Mouse (Mus musculus) forebrain, embryonic 14.5 days (tissue): ENCODE data around the gene Wdr47. TPM values are rescaled to one million over a fixed set of nuclear protein-coding genes. Genes with fewer than 3 reads are reported as not detected.
"Not testable (repeated sequence)": the region's sequence is repeated elsewhere in the genome, so short reads cannot be mapped to it uniquely, and the experiment has no call there.

Experiments
- ATAC-seq: fragments of 200-750 bp; cut with Nextera tagmentation; 2 replicates; pipeline ENCODE4 v1.8.0; 2017; ENCODE audit warnings: mild to moderate bottlenecking, moderate library complexity
- DNase-seq: peaks from one replicate; pipeline ENCODE4 v3.0.0-alpha.2; 2015; ENCODE audit warnings: low spot score
- H3K27ac ChIP-seq: fragments of 300-500 bp; sonication (generic); 2 replicates; pipeline ENCODE4 v1.5.1; 2014; ENCODE audit warnings: low read depth, mild to moderate bottlenecking, control low read depth, low read length, moderate library complexity
- H3K27me3 ChIP-seq: fragments of 300-500 bp; sonication (generic); replicated peaks from 2 replicates; pipeline ENCODE4 v1.6.1; 2014; ENCODE audit warnings: low read length, control low read depth, mixed read lengths; ENCODE audit not compliant: control insufficient read depth, insufficient read depth
- H3K36me3 ChIP-seq: fragments of 300-500 bp; sonication (generic); 2 replicates; pipeline ENCODE4 v1.6.1; 2014; ENCODE audit warnings: low read length, control low read depth; ENCODE audit not compliant: control insufficient read depth, insufficient read depth
- H3K4me1 ChIP-seq: fragments of 300-500 bp; sonication (generic); 2 replicates; pipeline ENCODE4 v1.6.1; 2014; ENCODE audit warnings: antibody characterized with exemption, low read length, control low read depth; ENCODE audit not compliant: control insufficient read depth, insufficient read depth
- H3K4me2 ChIP-seq: fragments of 300-500 bp; sonication (generic); 2 replicates; pipeline ENCODE4 v1.6.1; 2014; ENCODE audit warnings: mild to moderate bottlenecking, control low read depth, low read length
- H3K4me3 ChIP-seq: fragments of 300-500 bp; sonication (generic); 2 replicates; pipeline ENCODE4 v1.5.1; 2014; ENCODE audit warnings: low read depth, low read length, control low read depth
- H3K9ac ChIP-seq: fragments of 300-500 bp; sonication (generic); 2 replicates; pipeline ENCODE4 v1.6.1; 2014; ENCODE audit warnings: mild to moderate bottlenecking, low read length, control low read depth, moderate library complexity
- H3K9me3 ChIP-seq: fragments of 300-500 bp; sonication (generic); replicated peaks from 2 replicates; pipeline ENCODE4 v1.6.1; 2016; ENCODE audit warnings: low read length, control low read depth, mixed read lengths; ENCODE audit not compliant: control insufficient read depth
- whole genome bisulfite sequencing: fragments of 180-500 bp; shearing (Covaris S2); extraction: QIAGEN DNeasy Blood & Tissue Kit; methylation state at CpG from one replicate; pipeline ENCODE4 v1.1.7; 2014; 5-methylcytosine and 5-hydroxymethylcytosine counted together
- polyA plus RNA-seq: library from polyadenylated mRNA; unstranded; fragments of >200 nt; fragmentation: Nextera tagmentation; extraction: Ambion mirVana; gene quantifications from 2 replicates; pipeline ENCODE4 v1.2.1, GENCODE M21; 2014

Gene Wdr47
- polyA plus RNA-seq, 1 experiment from 2014 or later: 87.8 TPM

DNA sequence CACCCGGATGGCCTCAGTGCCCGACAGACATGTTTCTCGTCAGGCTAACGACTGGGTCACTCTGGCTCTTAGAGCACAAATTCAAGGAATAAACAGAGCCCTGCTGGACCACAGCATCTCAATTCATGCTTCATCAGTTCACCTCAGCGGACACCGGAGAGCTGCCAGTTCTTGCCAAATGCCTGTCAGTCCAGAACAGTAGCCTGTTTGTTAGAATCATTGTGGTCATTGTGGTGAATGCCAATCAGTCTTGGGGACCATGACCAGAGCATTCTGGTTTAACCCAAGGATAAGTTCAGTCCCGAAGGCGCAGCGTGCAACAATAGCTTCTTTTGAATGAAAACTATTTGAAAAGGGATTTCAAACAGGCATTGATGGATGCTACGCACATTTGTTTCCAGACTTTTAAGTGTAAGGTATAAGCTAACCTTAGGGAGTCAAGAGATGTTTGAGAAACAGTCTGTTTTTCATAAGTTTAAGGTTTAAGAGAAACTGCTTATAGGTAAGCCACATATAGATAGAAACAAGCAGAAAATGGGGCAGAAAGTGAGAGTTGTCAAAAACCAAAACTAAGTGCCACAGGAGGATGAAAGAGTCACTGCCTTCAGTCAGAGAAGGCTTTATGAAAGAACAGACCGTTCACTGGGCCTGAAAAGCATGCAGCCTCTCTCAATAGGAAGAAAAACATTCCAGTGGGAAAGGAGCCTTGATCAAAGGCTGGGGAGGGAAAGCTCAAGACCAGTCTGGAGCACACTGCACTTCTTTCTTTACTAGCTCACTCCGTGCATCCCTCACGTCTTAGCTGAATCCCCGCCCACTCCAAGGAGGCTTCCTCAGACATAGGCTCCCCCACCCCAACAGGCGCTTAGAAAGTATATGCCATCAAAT, 22.8 kb upstream of the Wdr47 start:
- no peaks in the 10 kb centered on the region for H3K9me3 ChIP-seq
- H3K36me3 ChIP-seq: no peaks in the 10 kb centered on the region
- 4% methylated on average over 15 of the region's 15 CpGs for WGBS
- ATAC-seq (peak; percentile 42), DNase-seq (peak; percentile 86)
- H3K4me2 ChIP-seq: peak overlapping the region; percentile 24; the same call in 1 of the 2 replicates
- peaks cover 14% of the 10 kb centered on the region for H3K4me1 ChIP-seq
- H3K9ac ChIP-seq: no peak overlapping the region
- no peak overlapping the region for H3K4me3 ChIP-seq
- no peaks in the 10 kb centered on the region for H3K27me3 ChIP-seq
- peak overlapping the region; percentile 76 for H3K27ac ChIP-seq

GRCm38 (mm10) chr3:108569636-108570035, 21.4 kb upstream of the Wdr47 start:
- not testable (repeated sequence) for H3K9me3 ChIP-seq, H3K4me3 ChIP-seq, H3K36me3 ChIP-seq, H3K27me3 ChIP-seq, ATAC-seq, H3K9ac ChIP-seq, H3K4me2 ChIP-seq, DNase-seq, H3K27ac ChIP-seq
- peaks cover 19% of the 10 kb centered on the region for H3K4me1 ChIP-seq
- WGBS: 56% methylated on average over 3 of the region's 3 CpGs

DNA sequence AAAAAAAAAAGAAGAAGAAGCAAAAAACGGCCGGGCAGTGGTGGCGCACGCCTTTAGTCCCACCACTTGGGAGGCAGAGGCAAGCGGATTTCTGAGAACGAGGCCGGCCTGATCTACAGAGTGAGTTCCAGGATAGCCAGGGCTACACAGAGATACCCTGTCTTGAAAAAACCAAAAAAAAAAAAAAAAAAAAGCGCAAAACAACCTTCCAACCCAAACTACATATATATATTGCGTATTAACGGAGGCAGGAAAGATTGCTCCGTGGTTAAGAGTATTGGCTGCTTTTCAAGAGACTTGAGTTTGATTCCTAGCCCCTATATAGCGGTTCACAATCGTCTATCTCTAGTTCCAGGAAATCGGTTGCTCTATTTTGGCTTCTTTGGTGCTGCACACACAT, 20.3 kb upstream of the Wdr47 start:
- WGBS: 90% methylated on average over 14 of the region's 14 CpGs
- DNase-seq (no peak), ATAC-seq (no peak; the same call in 1 of the 2 replicates)
- Histone ChIP-seq H3K27me3 (no peaks in the 10 kb centered on the region), H3K9me3 (no peaks in the 10 kb centered on the region), H3K4me2 (peak overlapping the region; percentile 56), H3K27ac (no peak overlapping the region), H3K9ac (no peak overlapping the region), H3K4me1 (peaks cover 19% of the 10 kb centered on the region), H3K4me3 (peak overlapping the region; percentile 61), H3K36me3 (no peaks in the 10 kb centered on the region)

GRCm38 (mm10) chr3:108571443-108572294, 19.4 kb upstream of the Wdr47 start, which contains the start of gene Taf13:
Taf13 (plus strand) TSS chr3:108571698.
- H3K4me2 ChIP-seq: peak within 1 kb of the TSS; percentile 56
- H3K4me1 ChIP-seq: peaks cover 19% of the 10 kb centered on the region
- H3K9ac ChIP-seq: peak within 1 kb of the TSS; percentile 77
- ATAC-seq: peak; percentile 97
- H3K36me3 ChIP-seq: no peaks in the 10 kb centered on the region
- WGBS: 1% methylated on average over 42 of the region's 42 CpGs
- no peaks in the 10 kb centered on the region for H3K9me3 ChIP-seq
- peak within 1 kb of the TSS; percentile 61 for H3K4me3 ChIP-seq
- no peaks in the 10 kb centered on the region for H3K27me3 ChIP-seq
- DNase-seq: peak; percentile 99
- H3K27ac ChIP-seq: peak within 1 kb of the TSS; percentile 74

GRCm38 (mm10) chr3:108572309-108573010, 18.6 kb upstream of the Wdr47 start:
- ATAC-seq (no peak), DNase-seq (no peak)
- H3K9ac ChIP-seq: peak overlapping the region; percentile 77; the same call in 1 of the 2 replicates
- WGBS: 47% methylated on average over 18 of the region's 18 CpGs
- peak overlapping the region; percentile 56 for H3K4me2 ChIP-seq
- H3K4me3 ChIP-seq: peak overlapping the region; percentile 61
- H3K27ac ChIP-seq: no peak overlapping the region
- H3K27me3 ChIP-seq: no peaks in the 10 kb centered on the region
- H3K9me3 ChIP-seq: no peaks in the 10 kb centered on the region
- peaks cover 19% of the 10 kb centered on the region for H3K4me1 ChIP-seq
- no peaks in the 10 kb centered on the region for H3K36me3 ChIP-seq

DNA sequence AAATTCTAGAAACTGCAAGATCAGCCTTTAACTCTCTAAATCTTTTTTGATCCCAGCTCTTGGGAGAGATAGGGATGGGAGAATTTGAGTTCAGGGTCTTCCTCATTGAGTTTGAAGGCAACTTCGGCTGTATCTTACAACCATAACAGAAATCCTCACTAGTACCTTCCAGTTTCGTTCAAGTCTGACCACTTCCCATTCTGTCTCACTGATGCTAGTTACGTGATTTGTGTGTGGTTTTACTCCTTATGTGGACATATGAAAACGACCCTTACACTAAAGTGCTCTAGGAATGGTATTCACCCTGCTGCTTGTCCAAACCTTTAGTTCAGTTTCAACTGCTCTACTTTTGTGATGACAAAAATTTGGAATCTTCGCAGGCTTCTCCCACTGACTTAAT, 17.1 kb upstream of the Wdr47 start:
- H3K27me3 ChIP-seq: no peaks in the 10 kb centered on the region
- H3K9ac ChIP-seq: no peak overlapping the region
- DNase-seq: no peak
- H3K4me1 ChIP-seq: peaks cover 17% of the 10 kb centered on the region
- H3K4me2 ChIP-seq: no peak overlapping the region
- H3K36me3 ChIP-seq: peaks cover 3% of the 10 kb centered on the region
- no peak for ATAC-seq
- H3K9me3 ChIP-seq: no peaks in the 10 kb centered on the region
- WGBS: 89% methylated on average over 5 of the region's 5 CpGs
- no peak overlapping the region for H3K27ac ChIP-seq
- no peak overlapping the region for H3K4me3 ChIP-seq

DNA sequence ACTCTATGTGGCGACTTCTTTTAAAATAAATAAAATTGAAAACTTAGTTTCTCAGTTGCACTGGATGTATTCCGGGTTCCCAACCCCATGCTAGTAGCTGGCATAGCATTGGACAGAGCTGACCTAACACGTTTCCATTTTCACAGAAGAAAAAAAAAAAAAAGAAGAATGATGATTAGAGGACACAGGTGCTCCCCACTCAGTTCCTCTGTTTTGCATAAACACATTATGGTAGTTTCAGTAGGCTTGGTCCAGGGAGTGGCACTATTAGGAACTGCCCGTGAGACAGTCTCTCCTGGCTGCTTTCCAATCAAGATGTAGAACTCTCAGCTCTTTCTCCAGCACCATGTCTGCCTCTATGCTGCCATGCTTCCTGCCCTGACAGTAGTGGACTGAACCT, 6.5 kb upstream of the Wdr47 start:
- WGBS: 77% methylated on average over 4 of the region's 4 CpGs
- no peak overlapping the region for H3K9ac ChIP-seq
- no peak overlapping the region for H3K4me2 ChIP-seq
- ATAC-seq (no peak), DNase-seq (no peak)
- H3K27ac ChIP-seq: no peak overlapping the region
- peaks cover 7% of the 10 kb centered on the region; the same call in 1 of the 2 replicates for H3K36me3 ChIP-seq
- H3K9me3 ChIP-seq: no peaks in the 10 kb centered on the region
- no peak overlapping the region for H3K4me3 ChIP-seq
- no peaks in the 10 kb centered on the region for H3K4me1 ChIP-seq
- H3K27me3 ChIP-seq: no peaks in the 10 kb centered on the region

DNA sequence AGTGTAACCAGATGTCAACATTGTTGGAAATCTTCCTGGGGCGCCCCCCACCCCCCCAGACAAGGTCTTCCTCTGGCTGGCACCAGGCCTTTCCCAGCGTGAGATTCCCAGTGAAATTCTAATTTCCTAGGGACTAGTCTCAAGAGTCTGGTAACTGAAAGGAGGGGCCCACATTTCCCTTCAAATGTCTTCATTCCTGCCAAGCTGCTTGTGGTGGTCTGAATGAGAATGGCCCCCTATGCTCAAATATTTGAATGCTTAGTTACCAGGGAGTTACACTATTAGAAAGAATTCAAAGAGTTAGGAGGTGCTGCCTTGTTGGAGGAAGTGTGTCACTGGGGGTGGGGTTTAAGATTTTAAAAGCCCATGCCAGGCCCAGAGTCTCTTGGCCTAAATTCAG, 2.6 kb upstream of the Wdr47 start:
- Histone ChIP-seq H3K4me3 (no peak overlapping the region), H3K36me3 (no peaks in the 10 kb centered on the region), H3K9ac (no peak overlapping the region), H3K27ac (no peak overlapping the region), H3K9me3 (no peaks in the 10 kb centered on the region), H3K4me1 (peaks cover 4% of the 10 kb centered on the region), H3K27me3 (no peaks in the 10 kb centered on the region), H3K4me2 (no peak overlapping the region)
- ATAC-seq: no peak
- peak; percentile 41 for DNase-seq
- WGBS: 25% methylated on average over 2 of the region's 2 CpGs
